Mouse (Mus musculus) stomach, embryonic 16.5 days (tissue): ENCODE data around the gene Pcp4. TPM values are rescaled to one million over a fixed set of nuclear protein-coding genes. Genes with fewer than 3 reads are reported as not detected.

Experiments used
- ATAC-seq: fragments of 200-750 bp; cut with Nextera tagmentation; 2 replicates; pipeline ENCODE4 v1.8.0; 2017; ENCODE audit warnings: moderate number of reproducible peaks, moderate TSS enrichment; ENCODE audit not compliant: insufficient read depth, low FRiP score
- H3K27ac ChIP-seq: fragments of 300-500 bp; sonication (generic); 2 replicates; pipeline ENCODE4 v1.5.1; 2014; ENCODE audit warnings: low read length
- H3K27me3 ChIP-seq: fragments of 300-500 bp; sonication (generic); 2 replicates; pipeline ENCODE4 v1.6.1; 2014; ENCODE audit warnings: low read length, control low read depth, mixed read lengths; ENCODE audit not compliant: control insufficient read depth, insufficient read depth
- H3K36me3 ChIP-seq: fragments of 300-500 bp; sonication (generic); 2 replicates; pipeline ENCODE4 v1.6.1; 2014; ENCODE audit warnings: low read length; ENCODE audit not compliant: control insufficient read depth, insufficient read depth
- H3K4me1 ChIP-seq: fragments of 300-500 bp; sonication (generic); 2 replicates; pipeline ENCODE4 v1.6.1; 2014; ENCODE audit warnings: low read length, control low read depth, mixed read lengths; ENCODE audit not compliant: control insufficient read depth, insufficient read depth
- H3K4me2 ChIP-seq: fragments of 300-500 bp; sonication (generic); 2 replicates; pipeline ENCODE4 v1.6.1; 2014; ENCODE audit warnings: low read depth, low read length, mixed read lengths
- H3K4me3 ChIP-seq: fragments of 300-500 bp; sonication (generic); replicated peaks from 2 replicates; pipeline ENCODE4 v1.5.1; 2014; ENCODE audit warnings: mild to moderate bottlenecking, low read length
- H3K9ac ChIP-seq: fragments of 300-500 bp; sonication (generic); 2 replicates; pipeline ENCODE4 v1.6.1; 2014; ENCODE audit warnings: low read length
- H3K9me3 ChIP-seq: fragments of 300-500 bp; sonication (generic); replicated peaks from 2 replicates; pipeline ENCODE4 v1.6.1; 2016; ENCODE audit warnings: low read length, control low read depth; ENCODE audit not compliant: control insufficient read depth
- WGBS: fragments of 180-500 bp; shearing (Covaris S2); extraction: QIAGEN DNeasy Blood & Tissue Kit; methylation state at CpG from one replicate; pipeline ENCODE4 v1.1.7; 2014; 5-methylcytosine and 5-hydroxymethylcytosine counted together
- polyA plus RNA-seq: library from polyadenylated mRNA; unstranded; fragments of >200 nt; fragmentation: Nextera tagmentation; extraction: Ambion mirVana; gene quantifications from 2 replicates; pipeline ENCODE4 v1.2.1, GENCODE M21; 2015

Gene Pcp4
- polyA plus RNA-seq, 1 experiment from 2014 or later = 54.0 TPM

GRCm38 (mm10) chr16:96535271-96535670, 67.9 kb downstream of the Pcp4 start:
- no peaks in the 10 kb centered on the region for H3K9me3 ChIP-seq
- no peaks in the 10 kb centered on the region for H3K27me3 ChIP-seq
- no peak for ATAC-seq
- WGBS = 80% methylated on average over 4 of the region's 4 CpGs
- no peak overlapping the region for H3K4me2 ChIP-seq
- no peak overlapping the region for H3K27ac ChIP-seq
- H3K9ac ChIP-seq = no peak overlapping the region
- H3K4me3 ChIP-seq = no peak overlapping the region
- no peaks in the 10 kb centered on the region for H3K36me3 ChIP-seq
- 0 out of 2 replicates have a peak, but pooled peaks cover 3% of the 10 kb centered on the region for H3K4me1 ChIP-seq

- no peak overlapping the region for H3K9ac ChIP-seq
- no peaks in the 10 kb centered on the region for H3K36me3 ChIP-seq
- H3K27ac ChIP-seq = no peak overlapping the region
- no peaks in the 10 kb centered on the region for H3K27me3 ChIP-seq
- no peak for ATAC-seq
- H3K4me1 ChIP-seq = 0 out of 2 replicates have a peak, but pooled peaks cover 3% of the 10 kb centered on the region
- no peaks in the 10 kb centered on the region for H3K9me3 ChIP-seq
- H3K4me3 ChIP-seq = no peak overlapping the region
- H3K4me2 ChIP-seq = no peak overlapping the region
These were observed 69.0 kb downstream of the Pcp4 start for GRCm38 (mm10) chr16:96536426-96536825.

- Histone ChIP-seq H3K27ac (no peak overlapping the region), H3K9ac (no peak overlapping the region), H3K36me3 (no peaks in the 10 kb centered on the region), H3K4me3 (no peak overlapping the region), H3K4me2 (no peak overlapping the region), H3K27me3 (no peaks in the 10 kb centered on the region), H3K4me1 (no peaks in the 10 kb centered on the region), H3K9me3 (no peaks in the 10 kb centered on the region)
- ATAC-seq = no peak
- WGBS = 37% methylated on average over 4 of the region's 4 CpGs
These were observed 71.7 kb downstream of the Pcp4 start for GRCm38 (mm10) chr16:96539091-96539490.

- no peak for ATAC-seq
- Histone ChIP-seq H3K9ac (no peak overlapping the region), H3K4me2 (no peak overlapping the region), H3K4me1 (no peaks in the 10 kb centered on the region), H3K4me3 (no peak overlapping the region), H3K36me3 (no peaks in the 10 kb centered on the region), H3K9me3 (no peaks in the 10 kb centered on the region), H3K27me3 (no peaks in the 10 kb centered on the region), H3K27ac (no peak overlapping the region)
- 83% methylated on average over 2 of the region's 2 CpGs for WGBS
These were observed 73.7 kb downstream of the Pcp4 start for GRCm38 (mm10) chr16:96541056-96541455.

- H3K4me3 ChIP-seq = no peak overlapping the region
- no peak overlapping the region for H3K9ac ChIP-seq
- no peak overlapping the region for H3K4me2 ChIP-seq
- peaks cover 6% of the 10 kb centered on the region; the same call in 1 of the 2 replicates for H3K4me1 ChIP-seq
- WGBS = 81% methylated on average over 2 of the region's 2 CpGs
- ATAC-seq = no peak
- no peak overlapping the region for H3K27ac ChIP-seq
- H3K36me3 ChIP-seq = no peaks in the 10 kb centered on the region
- no peaks in the 10 kb centered on the region for H3K27me3 ChIP-seq
- no peaks in the 10 kb centered on the region for H3K9me3 ChIP-seq
These were observed 85.3 kb downstream of the Pcp4 start for GRCm38 (mm10) chr16:96552680-96553079.

GRCm38 (mm10) chr16:96555412-96555811, 88.0 kb downstream of the Pcp4 start:
- 71% methylated on average over 4 of the region's 4 CpGs for WGBS

GRCm38 (mm10) chr16:96556621-96557020, 89.2 kb downstream of the Pcp4 start:
- Histone ChIP-seq H3K4me1 (peaks cover 6% of the 10 kb centered on the region; the same call in 1 of the 2 replicates), H3K27me3 (no peaks in the 10 kb centered on the region), H3K9ac (no peak overlapping the region), H3K4me3 (no peak overlapping the region), H3K27ac (no peak overlapping the region), H3K4me2 (no peak overlapping the region), H3K36me3 (no peaks in the 10 kb centered on the region), H3K9me3 (no peaks in the 10 kb centered on the region)
- WGBS = 63% methylated on average over 3 of the region's 3 CpGs
- ATAC-seq = no peak

More at GRCm38 (mm10) chr16:96555412-96555811, 88.0 kb downstream of the Pcp4 start:
- Histone ChIP-seq H3K27ac (no peak overlapping the region), H3K9ac (no peak overlapping the region), H3K4me1 (peaks cover 6% of the 10 kb centered on the region; the same call in 1 of the 2 replicates), H3K4me3 (no peak overlapping the region), H3K27me3 (no peaks in the 10 kb centered on the region), H3K4me2 (no peak overlapping the region), H3K36me3 (no peaks in the 10 kb centered on the region), H3K9me3 (no peaks in the 10 kb centered on the region)
- no peak for ATAC-seq

- no peak for ATAC-seq
- Histone ChIP-seq H3K27me3 (no peaks in the 10 kb centered on the region), H3K4me3 (no peak overlapping the region), H3K9ac (no peak overlapping the region), H3K27ac (no peak overlapping the region), H3K4me2 (no peak overlapping the region), H3K4me1 (peaks cover 6% of the 10 kb centered on the region; the same call in 1 of the 2 replicates), H3K36me3 (no peaks in the 10 kb centered on the region), H3K9me3 (no peaks in the 10 kb centered on the region)
- WGBS = 84% methylated on average over 1 of the region's 1 CpGs
These were observed 90.9 kb downstream of the Pcp4 start for GRCm38 (mm10) chr16:96558341-96558740.

GRCm38 (mm10) chr16:96559796-96560195, 92.4 kb downstream of the Pcp4 start:
- H3K4me3 ChIP-seq = no peak overlapping the region
- no peak overlapping the region for H3K4me2 ChIP-seq
- H3K27ac ChIP-seq = no peak overlapping the region
- no peak for ATAC-seq
- no peaks in the 10 kb centered on the region for H3K27me3 ChIP-seq
- H3K36me3 ChIP-seq = no peaks in the 10 kb centered on the region
- no peak overlapping the region for H3K9ac ChIP-seq
- H3K4me1 ChIP-seq = peaks cover 6% of the 10 kb centered on the region; the same call in 1 of the 2 replicates
- H3K9me3 ChIP-seq = no peaks in the 10 kb centered on the region
